Mouse (Mus musculus): Measurements from ENCODE around the gene Slc6a2.

- no peak for TF ChIP-seq CTCF (IDR thresholded peaks at IDR 0.05; ENCODE audit: low read depth)
- TF ChIP-seq EP300 (IDR thresholded peaks at IDR 0.05; ENCODE audit: low read depth): no peak
Observed at GRCm38 (mm10) chr8:92921768-92922167, 38.1 kb upstream of the Slc6a2 start.

Measured in heart, postnatal 0 days (tissue).